Mouse (Mus musculus) cerebellum, adult 11 months (tissue): ENCODE measurements around the gene Hint1.
A peak's percentile ranks its signal among the peaks of the same experiment; 100 is the strongest.

ENCODE experiments used
- DNase-seq: peaks from one replicate; pipeline ENCODE4 v3.0.0; 2022

The Hint1 gene

GRCm38 (mm10) chr11:54902333-54903323 is 36.4 kb downstream of the Hint1 start, which contains the start of gene Gpx3:
Gene Gpx3, plus strand, starts transcription at chr11:54902453.
- DNase-seq, result peak; percentile 61

DNA sequence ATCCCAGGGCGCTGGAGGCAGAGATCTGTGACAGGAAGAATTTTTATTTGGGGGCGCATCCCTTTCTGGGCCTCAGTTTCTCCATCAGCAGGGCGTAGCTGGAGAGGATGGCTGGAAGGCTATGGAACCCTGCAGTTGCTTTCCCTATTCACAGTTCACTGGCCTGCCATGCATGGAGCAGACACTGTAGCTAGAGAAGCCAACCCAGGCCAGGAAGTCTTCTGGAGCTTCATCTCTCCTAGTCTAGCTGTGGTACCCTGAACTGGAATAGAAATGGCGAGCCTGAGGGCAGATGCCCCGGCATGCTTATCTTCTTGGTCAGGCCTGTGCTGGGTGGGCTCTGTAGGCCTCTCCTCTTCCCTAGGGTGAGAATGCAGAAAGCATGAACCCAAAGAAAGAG is 37.2 kb downstream of the Hint1 start:
- DNase-seq, result no peak

DNA sequence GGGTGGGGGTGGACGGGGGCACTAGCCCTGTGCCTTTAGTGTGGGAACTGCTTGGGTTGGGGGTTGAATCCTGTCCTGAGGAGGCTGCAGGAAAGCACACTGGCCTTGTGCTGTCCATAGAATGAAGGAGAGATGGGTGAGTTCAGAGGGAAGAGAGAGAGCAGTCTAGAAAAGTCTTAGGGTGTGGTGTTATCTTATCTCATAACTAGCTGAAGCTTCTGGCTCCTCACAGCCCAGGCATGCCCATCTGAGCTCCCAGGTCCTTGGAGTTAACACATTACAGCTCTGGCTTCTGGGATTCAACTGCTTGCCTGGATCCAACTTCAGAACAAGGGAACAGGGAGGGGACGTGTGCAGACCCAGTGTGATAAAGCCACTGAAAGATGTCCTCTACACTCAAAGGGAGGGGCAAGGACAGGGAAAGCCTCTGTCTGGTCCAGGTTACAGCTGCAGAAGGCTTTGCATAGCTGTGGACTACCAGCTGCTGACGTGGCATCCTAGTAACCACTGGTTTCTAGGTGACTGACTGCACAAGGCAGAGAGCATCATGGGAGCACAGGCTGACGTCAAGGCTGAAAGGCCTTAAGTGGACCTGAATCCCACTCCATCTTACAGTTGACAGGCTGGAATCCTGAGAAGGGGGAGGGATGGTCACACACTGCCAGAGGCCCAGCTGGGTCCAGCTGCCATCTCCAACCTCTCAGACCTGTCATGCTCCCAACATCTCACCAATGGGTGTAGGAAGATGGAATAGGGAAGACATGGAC is 37.9 kb downstream of the Hint1 start:
- no peak for DNase-seq

- no peak for DNase-seq
Measured at GRCm38 (mm10) chr11:54905086-54905485, 38.9 kb downstream of the Hint1 start.

DNA sequence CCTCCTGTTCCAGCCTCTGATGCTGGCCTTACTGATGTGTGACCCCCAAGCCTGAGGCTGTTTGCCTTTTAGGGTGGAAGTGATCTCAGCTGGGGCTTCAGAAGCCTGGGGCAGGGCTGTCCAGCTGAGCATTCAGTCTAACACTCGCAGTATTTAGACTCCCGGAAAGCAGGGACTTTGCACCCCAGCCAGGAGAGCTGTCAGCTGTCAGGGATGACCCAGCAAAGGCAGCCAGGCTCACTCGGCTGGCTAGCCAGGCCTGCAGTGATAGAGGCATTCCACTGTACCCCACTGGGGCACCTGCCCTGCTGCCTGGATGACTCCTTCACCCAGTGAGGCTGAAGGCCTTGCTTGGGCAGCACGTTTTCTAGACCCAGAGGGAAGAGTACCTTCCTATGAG is 39.7 kb downstream of the Hint1 start:
- DNase-seq, result no peak

DNA sequence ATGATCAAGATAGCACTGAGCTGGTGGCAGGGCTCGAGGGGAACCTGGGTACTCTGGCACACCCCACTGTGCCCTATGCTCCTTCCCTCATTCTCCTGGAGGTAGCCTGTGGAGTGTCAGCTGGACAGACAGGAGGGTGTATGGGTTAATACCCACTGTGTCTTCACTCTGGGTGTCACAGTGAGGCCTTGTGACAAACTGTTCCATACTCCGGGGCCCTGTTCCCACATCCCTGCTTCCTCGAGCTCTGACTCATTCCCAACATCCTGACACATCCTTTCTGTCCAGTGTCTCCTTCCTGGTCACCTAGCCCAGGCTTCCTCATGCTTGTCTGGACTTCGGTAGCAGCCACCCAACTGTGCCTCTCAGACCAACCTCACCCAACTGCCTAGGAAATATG is 40.3 kb downstream of the Hint1 start:
- DNase-seq, result no peak

DNA sequence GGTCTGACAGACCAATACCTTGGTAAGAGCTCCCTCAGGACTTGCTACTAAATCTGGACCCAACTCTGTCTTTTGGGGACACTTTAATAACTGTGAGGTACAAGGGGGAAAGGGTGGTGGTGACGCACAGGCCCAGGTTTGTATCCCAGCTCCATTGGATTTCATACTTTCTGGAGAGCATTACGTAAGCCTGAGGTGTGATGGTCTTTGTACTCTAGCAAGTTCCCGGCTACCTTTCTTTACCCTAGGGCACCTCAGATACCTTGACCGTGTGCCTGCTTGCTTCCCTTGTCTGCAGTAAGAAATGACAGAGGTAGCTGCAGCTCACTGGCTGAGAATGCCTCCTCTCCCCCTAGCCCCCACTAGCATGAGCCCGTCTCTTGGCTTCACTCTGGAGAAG is 41.1 kb downstream of the Hint1 start:
- DNase-seq, result no peak

- no peak for DNase-seq
Measured at GRCm38 (mm10) chr11:54909273-54909672, 43.1 kb downstream of the Hint1 start.

GRCm38 (mm10) chr11:54910081-54910665 is 44.0 kb downstream of the Hint1 start:
- DNase-seq, result no peak

DNA sequence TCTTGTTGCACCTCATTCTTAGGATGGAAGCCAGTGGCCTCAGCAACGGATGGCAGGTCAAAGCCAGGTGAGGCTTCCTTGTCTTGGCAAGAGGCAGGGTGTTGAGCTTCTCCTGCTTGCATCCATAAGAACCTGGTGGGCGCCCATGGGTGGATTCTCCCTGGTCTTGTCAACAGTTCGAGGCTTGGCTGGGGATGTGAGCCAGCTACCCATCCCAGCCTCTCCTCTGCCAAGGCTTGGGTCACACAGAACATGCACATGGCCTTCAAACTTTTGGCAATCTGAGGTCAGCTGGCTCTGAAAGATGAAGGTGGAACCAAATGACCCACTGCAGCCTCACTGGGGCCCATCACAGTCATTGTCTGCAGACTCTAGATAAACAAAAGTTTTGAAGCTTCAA is 45.0 kb downstream of the Hint1 start:
- no peak for DNase-seq

- DNase-seq, result no peak
Measured at GRCm38 (mm10) chr11:54911671-54912502, 45.7 kb downstream of the Hint1 start.

GRCm38 (mm10) chr11:54912503-54913316 is 46.5 kb downstream of the Hint1 start:
- no peak for DNase-seq

DNA sequence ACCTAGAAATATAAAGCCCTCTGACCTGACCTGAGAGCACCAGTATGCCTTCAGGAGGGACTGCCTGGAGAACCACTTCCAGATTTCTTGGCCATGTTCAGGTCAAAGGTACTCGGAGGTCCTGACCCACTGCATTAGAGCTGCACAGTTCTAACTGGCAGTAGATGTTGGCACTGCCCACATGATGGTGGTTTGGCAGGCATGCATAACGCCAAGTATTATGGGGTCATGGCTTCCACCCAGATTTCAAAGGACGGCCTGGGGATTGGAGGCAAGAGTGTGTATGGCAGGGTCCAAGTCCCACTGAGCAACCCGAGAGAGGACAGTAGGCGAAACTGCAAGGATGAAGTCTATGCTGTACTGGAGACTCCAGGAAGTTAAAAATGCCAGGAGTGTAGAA is 47.7 kb downstream of the Hint1 start:
- no peak for DNase-seq

GRCm38 (mm10) chr11:54917461-54917860 is 51.3 kb downstream of the Hint1 start:
- DNase-seq, result no peak

GRCm38 (mm10) chr11:54918273-54918672 is 52.1 kb downstream of the Hint1 start:
- no peak for DNase-seq
